Mouse (Mus musculus): ENCODE measurements around the gene Egfl8. TPM values are rescaled to one million over a fixed set of nuclear protein-coding genes. Genes with fewer than 3 reads are reported as not detected.

Egfl8 gene
- total RNA-seq, 2 experiments from 2014 or later = 6.0 to 7.0 TPM

GRCm38 (mm10) chr17:34649106-34649864, 33.5 kb upstream of the Egfl8 start:
- DNase-seq (ENCODE audit: low spot score in 2 of 2) = no peak

- no peak for DNase-seq (ENCODE audit: low spot score in 2 of 2)
These were observed 32.5 kb upstream of the Egfl8 start for GRCm38 (mm10) chr17:34648141-34648890.

GRCm38 (mm10) chr17:34646906-34647787, 31.4 kb upstream of the Egfl8 start, which contains the start of gene Atf6b:
Gene Atf6b (plus strand): TSS chr17:34647146.
- peak; percentile 91 to 93 for DNase-seq (ENCODE audit: low spot score in 2 of 2)

GRCm38 (mm10) chr17:34645831-34646511, 30.2 kb upstream of the Egfl8 start:
- DNase-seq (ENCODE audit: low spot score in 2 of 2) = peak in 1 of 2 experiments; percentile 18

DNA sequence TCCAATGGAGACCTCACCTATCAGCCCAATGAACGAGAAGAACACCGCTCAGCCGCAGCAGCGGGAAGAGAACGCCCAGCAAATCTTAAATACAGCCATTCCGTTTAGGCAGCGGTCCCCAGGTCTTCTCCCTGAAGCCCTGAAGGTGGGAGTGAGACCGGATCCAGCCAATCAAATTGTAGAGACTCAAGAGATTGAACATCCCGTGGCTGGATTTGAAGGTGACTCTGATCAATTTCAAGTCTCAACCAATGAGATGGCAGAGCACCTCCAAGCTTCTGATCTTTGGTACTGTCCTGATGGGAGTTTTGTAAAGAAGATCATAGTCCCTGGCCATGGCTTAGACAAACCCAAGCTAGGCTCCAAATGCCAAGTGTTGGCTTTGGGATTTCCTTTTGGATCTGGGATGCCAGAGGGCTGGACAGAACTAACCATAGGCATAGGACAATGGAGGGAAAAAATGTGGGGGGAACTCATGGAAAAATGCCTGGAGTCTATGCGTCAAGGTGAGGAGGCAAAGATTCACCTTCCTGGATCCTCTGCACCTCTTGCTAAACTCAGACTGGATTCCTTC, 29.6 kb upstream of the Egfl8 start:
- peak in 1 of 2 experiments; percentile 16 for DNase-seq (ENCODE audit: low spot score in 2 of 2)

DNA sequence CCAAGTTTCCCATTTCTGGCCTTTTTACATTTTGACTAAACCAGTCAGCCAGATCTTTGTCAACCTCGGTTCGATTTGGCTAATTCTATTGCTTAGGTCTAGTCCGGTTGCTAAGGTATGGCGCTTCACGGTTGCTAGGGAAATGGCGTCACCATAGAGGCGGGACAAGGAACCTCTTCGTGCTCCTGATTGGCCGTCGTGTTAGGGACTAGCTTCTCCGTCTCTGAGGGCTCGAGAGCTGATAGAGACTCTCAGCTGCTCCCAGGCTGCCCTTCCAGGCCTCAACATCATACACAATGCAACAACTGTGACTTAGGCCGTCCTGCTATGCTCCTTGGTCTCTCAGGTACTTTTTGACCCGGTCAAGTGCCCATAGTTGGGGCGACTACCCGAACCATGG, 28.8 kb upstream of the Egfl8 start, which contains the start of gene Fkbpl:
TSS of gene Fkbpl (plus strand) at position 157 of the 400 bp plus-strand sequence.
- DNase-seq (ENCODE audit: low spot score in 2 of 2) = peak; percentile 96

DNA sequence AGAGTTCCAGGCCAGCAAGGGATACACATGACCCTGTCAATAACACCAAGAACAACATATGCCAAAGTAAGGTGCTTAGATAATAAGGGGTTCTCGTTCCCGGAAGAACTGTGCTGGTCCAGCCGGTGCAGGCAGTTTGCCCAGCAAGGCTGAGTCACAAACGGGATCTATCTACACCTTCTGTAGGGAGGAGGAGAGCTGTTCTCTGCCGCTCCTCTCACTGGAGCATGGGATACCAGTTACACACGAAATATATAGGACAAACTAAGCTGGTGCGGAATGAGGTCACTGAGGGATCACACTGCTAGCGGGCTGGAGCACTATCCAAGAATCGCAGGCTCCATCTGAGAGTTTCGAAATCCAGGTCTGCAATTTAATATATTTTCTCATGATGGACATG, 28.2 kb upstream of the Egfl8 start:
- peak; percentile 9 to 30 for DNase-seq (ENCODE audit: low spot score in 2 of 2)

DNA sequence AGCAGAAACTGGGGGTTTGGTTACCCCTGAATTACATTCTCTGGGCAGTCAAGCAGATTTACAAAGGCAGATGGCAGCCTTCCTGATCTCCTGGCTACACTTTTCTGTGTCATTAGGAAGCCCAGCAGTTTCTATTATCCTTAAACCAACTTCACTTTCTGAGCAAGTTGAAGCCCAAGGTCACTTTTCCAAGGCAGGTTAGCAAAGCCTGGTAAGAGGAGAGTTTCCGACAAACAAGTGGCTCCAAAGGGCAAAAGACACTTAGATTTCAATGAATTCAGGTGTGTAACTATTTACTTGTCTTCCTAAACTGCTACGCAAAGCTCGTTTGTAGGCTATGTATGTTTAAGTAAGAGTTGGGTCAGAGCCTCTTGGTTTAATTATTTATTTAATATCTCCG, 27.6 kb upstream of the Egfl8 start:
- DNase-seq (ENCODE audit: low spot score in 2 of 2) = no peak

GRCm38 (mm10) chr17:34641945-34642344, 26.2 kb upstream of the Egfl8 start:
- DNase-seq (ENCODE audit: low spot score in 2 of 2) = no peak

GRCm38 (mm10) chr17:34640778-34641601, 25.2 kb upstream of the Egfl8 start:
- peak; percentile 58 to 63 for DNase-seq (ENCODE audit: low spot score in 2 of 2)

GRCm38 (mm10) chr17:34639461-34640255, 23.9 kb upstream of the Egfl8 start:
- DNase-seq (ENCODE audit: low spot score in 2 of 2) = no peak

DNA sequence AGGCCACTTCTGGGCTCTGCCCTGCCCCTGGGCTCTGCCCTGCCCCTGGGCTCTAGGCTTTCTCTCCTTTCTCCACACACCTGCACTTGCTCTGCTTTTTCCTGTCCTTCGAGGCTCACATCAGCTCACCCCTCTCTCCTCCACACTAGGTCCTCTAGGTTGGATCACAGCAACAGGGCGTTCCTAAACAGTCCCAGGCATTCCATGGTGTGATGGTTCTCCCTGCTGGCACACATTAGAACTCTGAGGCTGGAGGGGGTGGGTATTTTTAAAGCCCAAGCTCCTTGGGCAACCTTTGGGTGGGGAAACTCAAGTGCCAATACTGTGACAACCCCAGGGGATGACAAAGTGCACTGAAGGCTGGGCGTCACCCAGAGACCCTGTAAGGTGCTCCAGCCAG, 21.7 kb upstream of the Egfl8 start:
- DNase-seq (ENCODE audit: low spot score in 2 of 2) = no peak

- DNase-seq (ENCODE audit: low spot score in 2 of 2) = no peak
These were observed 19.9 kb upstream of the Egfl8 start for GRCm38 (mm10) chr17:34635671-34636070.

GRCm38 (mm10) chr17:34632261-34632691, 16.5 kb upstream of the Egfl8 start:
- DNase-seq (ENCODE audit: low spot score in 2 of 2) = peak; percentile 79 to 85

DNA sequence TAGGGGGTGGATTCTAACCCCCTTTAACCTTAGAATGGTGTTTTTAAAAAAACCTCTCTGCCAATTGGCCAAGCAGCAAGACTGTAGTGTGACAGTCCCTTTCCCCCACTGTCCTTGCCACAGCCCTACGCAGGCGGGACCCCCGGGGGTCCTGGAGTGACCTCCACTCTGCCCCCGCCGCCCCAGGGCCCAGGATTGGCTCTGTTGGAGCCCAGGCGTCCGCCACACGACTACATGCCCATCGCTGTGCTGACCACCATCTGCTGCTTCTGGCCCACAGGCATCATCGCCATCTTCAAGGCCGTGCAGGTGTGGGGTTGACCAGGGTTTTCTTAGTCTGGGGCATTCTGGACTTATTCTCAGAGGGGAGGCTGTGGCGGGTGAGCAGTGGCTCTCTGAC, 15.9 kb upstream of the Egfl8 start:
- DNase-seq (ENCODE audit: low spot score in 2 of 2) = no peak

DNA sequence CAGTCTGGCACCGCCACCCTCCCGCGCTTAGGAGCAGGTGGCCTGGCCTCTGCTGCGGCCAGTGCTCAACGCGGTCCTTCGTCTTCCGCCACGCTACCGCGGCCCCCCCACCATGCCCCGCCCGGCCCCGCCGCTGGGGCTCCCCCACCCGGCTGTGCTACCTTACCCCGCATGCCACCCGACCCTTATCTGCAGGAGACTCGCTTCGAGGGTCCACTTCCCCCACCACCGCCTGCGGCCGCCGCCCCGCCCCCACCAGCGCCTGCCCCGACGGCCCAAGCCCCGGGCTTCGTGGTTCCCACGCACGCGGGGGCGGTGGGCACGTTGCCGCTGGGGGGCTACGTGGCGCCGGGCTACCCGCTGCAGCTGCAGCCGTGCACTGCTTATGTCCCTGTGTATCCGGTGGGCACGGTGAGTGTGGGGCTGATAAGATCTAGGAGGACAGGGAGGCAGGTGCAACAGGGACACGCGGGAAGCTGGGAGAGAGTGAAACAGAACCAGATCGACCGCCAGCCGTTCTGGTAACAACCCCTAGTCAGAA, 15.1 kb upstream of the Egfl8 start:
- peak in 1 of 2 experiments; percentile 57 for DNase-seq (ENCODE audit: low spot score in 2 of 2)

- DNase-seq (ENCODE audit: low spot score in 2 of 2) = no peak
These were observed 14.2 kb upstream of the Egfl8 start for GRCm38 (mm10) chr17:34629796-34630603.
